Comparison of ENCODE assay signal across 8 mouse cellular contexts in the genomic region with DNA sequence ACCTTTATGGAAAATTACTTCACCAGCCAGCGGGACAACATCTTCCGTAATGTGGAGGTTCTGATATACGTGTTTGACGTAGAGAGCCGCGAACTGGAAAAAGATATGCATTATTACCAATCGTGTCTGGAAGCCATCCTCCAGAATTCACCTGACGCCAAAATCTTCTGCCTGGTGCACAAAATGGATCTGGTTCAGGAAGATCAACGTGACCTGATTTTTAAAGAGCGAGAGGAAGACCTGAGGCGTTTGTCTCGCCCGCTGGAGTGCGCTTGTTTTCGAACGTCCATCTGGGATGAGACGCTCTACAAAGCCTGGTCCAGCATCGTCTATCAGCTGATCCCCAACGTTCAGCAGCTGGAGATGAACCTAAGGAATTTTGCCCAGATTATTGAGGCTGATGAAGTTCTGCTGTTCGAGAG. TPM values are rescaled to one million over a fixed set of nuclear protein-coding genes. Genes with fewer than 3 reads are reported as not detected.
DNase-seq lines count a peak whose midpoint lies in the region; ATAC-seq lines count a peak whose summit lies in the region.

No protein-coding gene starts in this region.

- peaks cover 23% of the 10 kb centered on the region for H3K36me3 ChIP-seq in midbrain, embryonic 10.5 days

- peak overlapping the region; percentile 92 for H3K4me3 ChIP-seq in midbrain, embryonic 10.5 days

- ATAC-seq in frontal cortex, adult (ENCODE audit: low TSS enrichment) = peak; percentile 25

- intact Hi-C loops in heart, postnatal 36 days (cut with DNase I) = loop anchor here (5.0 to 10.0 kb wide), 2 partner anchors 171 to 279 kb away; a partner anchor contains a TSS
- intact Hi-C loops in left cerebral cortex, postnatal 25 days (cut with DNase I) = no loop called here

- H3K27ac ChIP-seq in midbrain, embryonic 10.5 days (replicated peaks) = peak overlapping the region; percentile 92

- under 1% methylated on average over 20 of the region's 20 CpGs for WGBS in midbrain, embryonic 10.5 days

- DNase-seq in frontal cortex, postnatal 25 days (ENCODE audit: low spot score in 2 of 2) = no peak
- DNase-seq in CD8-positive naive resting alpha-beta T cell, adult 2 months (ENCODE audit: low read depth in 2 of 2, low spot score in 2 of 2) = peak; percentile 3 to 6
- DNase-seq in embryo, embryonic 10.5 days (ENCODE audit: low spot score) = peak; percentile 62
- DNase-seq in heart, postnatal 36 days = peak; percentile 6 to 17
- peak; percentile 44 to 60 for DNase-seq in left cerebral cortex, postnatal 25 days (ENCODE audit: low spot score in 2 of 2)
- peak; percentile 57 for DNase-seq in midbrain, embryonic 10.5 days (ENCODE audit: low spot score)
- DNase-seq in natural killer cell, adult 2 months (ENCODE audit: low spot score in 2 of 2) = no peak

- no peaks in the 10 kb centered on the region for H3K27me3 ChIP-seq in midbrain, embryonic 10.5 days (ENCODE audit: low read depth, poor library complexity, severe bottlenecking)

- H3K4me1 ChIP-seq in midbrain, embryonic 10.5 days = peaks cover 29% of the 10 kb centered on the region

- no peaks in the 10 kb centered on the region for H3K9me3 ChIP-seq in midbrain, embryonic 10.5 days (replicated peaks)

RNA-seq across cellular contexts. Expression of a gene that starts 0.7 kb away (rescaled TPM):
- 10 to 100 TPM; 56.5 to 58.4 TPM for total RNA-seq in heart, postnatal 36 days (2021)
- 100 to 1,000 TPM; 142 to 149 TPM for total RNA-seq in left cerebral cortex, postnatal 25 days (2021)
- polyA plus RNA-seq in midbrain, embryonic 10.5 days (2016; fragmentation: Nextera tagmentation; extraction: Ambion mirVana) = 62.5 and 81.1 TPM in 2 replicates

RNA-seq across cellular contexts. Expression of a gene that starts 18.0 kb away (rescaled TPM):
- total RNA-seq in heart, postnatal 36 days (2021) = not detected
- not detected for total RNA-seq in left cerebral cortex, postnatal 25 days (2021)
- not detected in 2 replicates for polyA plus RNA-seq in midbrain, embryonic 10.5 days (2016; fragmentation: Nextera tagmentation; extraction: Ambion mirVana)

RNA-seq across cellular contexts. Expression of a gene that starts 35.7 kb away (rescaled TPM):
- 1 to 10 TPM; 3.9 to 8.1 TPM for total RNA-seq in heart, postnatal 36 days (2021)
- 1 to 10 TPM; 6.7 to 9.0 TPM for total RNA-seq in left cerebral cortex, postnatal 25 days (2021)
- polyA plus RNA-seq in midbrain, embryonic 10.5 days (2016; fragmentation: Nextera tagmentation; extraction: Ambion mirVana) = 29.1 and 30.7 TPM in 2 replicates

Comparison
In these comparisons a context has a peak if more than half of its experiments do, and no peak if none do; other contexts are left out.
1. DNase-seq: peak in CD8-positive naive resting alpha-beta T cell, adult 2 months (2 of 2), embryo, embryonic 10.5 days (single experiment), heart, postnatal 36 days (2 of 2), left cerebral cortex, postnatal 25 days (2 of 2) and midbrain, embryonic 10.5 days (single experiment); none in frontal cortex, postnatal 25 days (0 of 2) and natural killer cell, adult 2 months (0 of 2).